Mouse (Mus musculus) kidney, adult 2 months (tissue): Measurements from ENCODE around the gene Hcn3.

Experiments
- CTCF ChIP-seq: fragments of 200-500 bp; conservative IDR thresholded peaks from 2 replicates; pipeline ENCODE4 v1.5.1; 2011; ENCODE audit warnings: low read depth, mild to moderate bottlenecking, control low read depth, low read length, moderate library complexity, mixed read lengths; ENCODE audit not compliant: insufficient read depth, insufficient read length
- POLR2A ChIP-seq: fragments of 200-500 bp; IDR thresholded peaks from one replicate; pipeline ENCODE4 v1.6.1; 2011; ENCODE audit warnings: low read depth, low read length, control low read depth

GRCm38 (mm10) chr3:89107545-89107944 is 52.5 kb downstream of the Hcn3 start:
- TF ChIP-seq CTCF, result no peak
- no peak for TF ChIP-seq POLR2A
